Mouse (Mus musculus) heart, embryonic 13.5 days (tissue): ENCODE data around the gene Pomc. TPM values are rescaled to one million over a fixed set of nuclear protein-coding genes. Genes with fewer than 3 reads are reported as not detected.
A peak's percentile ranks its signal among the peaks of the same experiment; 100 is the strongest.
"Not testable (repeated sequence)": the region's sequence is repeated elsewhere in the genome, so short reads cannot be mapped to it uniquely, and the experiment has no call there.

Source experiments
- ATAC-seq: fragments of 200-750 bp; cut with Nextera tagmentation; 2 replicates; pipeline ENCODE4 v1.8.0; 2017; ENCODE audit warnings: moderate TSS enrichment; ENCODE audit not compliant: insufficient number of reproducible peaks, low FRiP score, low TSS enrichment; ENCODE audit errors: extremely low read depth
- H3K27ac ChIP-seq: fragments of 300-500 bp; sonication (generic); replicated peaks from 2 replicates; pipeline ENCODE4 v1.5.1; 2015; ENCODE audit warnings: moderate library complexity, mild to moderate bottlenecking, inconsistent platforms
- H3K27me3 ChIP-seq: fragments of 300-500 bp; sonication (generic); replicated peaks from 2 replicates; pipeline ENCODE4 v1.6.1; 2015; ENCODE audit warnings: mild to moderate bottlenecking, inconsistent platforms
- H3K36me3 ChIP-seq: fragments of 300-500 bp; sonication (generic); 2 replicates; pipeline ENCODE4 v1.6.1; 2015; ENCODE audit warnings: mild to moderate bottlenecking, inconsistent platforms
- H3K4me1 ChIP-seq: fragments of 300-500 bp; sonication (generic); 2 replicates; pipeline ENCODE4 v1.6.1; 2015; ENCODE audit warnings: inconsistent platforms
- H3K4me2 ChIP-seq: fragments of 300-500 bp; sonication (generic); 2 replicates; pipeline ENCODE4 v1.6.1; 2015; ENCODE audit warnings: inconsistent platforms, mild to moderate bottlenecking, moderate library complexity
- H3K4me3 ChIP-seq: fragments of 300-500 bp; sonication (generic); 2 replicates; pipeline ENCODE4 v1.5.1; 2015; ENCODE audit warnings: moderate library complexity, mild to moderate bottlenecking, inconsistent platforms
- H3K9ac ChIP-seq: fragments of 300-500 bp; sonication (generic); 2 replicates; pipeline ENCODE4 v1.6.1; 2015; ENCODE audit warnings: inconsistent platforms, mild to moderate bottlenecking, moderate library complexity
- H3K9me3 ChIP-seq: fragments of 300-500 bp; sonication (generic); 2 replicates; pipeline ENCODE4 v1.6.1; 2016; ENCODE audit warnings: inconsistent platforms
- WGBS: fragments of 180-500 bp; shearing (Covaris S2); methylation state at CpG from one replicate; pipeline ENCODE4 v1.1.7; 2015; ENCODE audit warnings: mixed read lengths; 5-methylcytosine and 5-hydroxymethylcytosine counted together
- polyA plus RNA-seq: library from polyadenylated mRNA; unstranded; fragments of >200 nt; fragmentation: Nextera tagmentation; extraction: Ambion mirVana; gene quantifications from 2 replicates; pipeline ENCODE4 v1.2.1, GENCODE M21; 2015

Gene Pomc
- polyA plus RNA-seq, 1 experiment from 2014 or later = 1.4 TPM

DNA sequence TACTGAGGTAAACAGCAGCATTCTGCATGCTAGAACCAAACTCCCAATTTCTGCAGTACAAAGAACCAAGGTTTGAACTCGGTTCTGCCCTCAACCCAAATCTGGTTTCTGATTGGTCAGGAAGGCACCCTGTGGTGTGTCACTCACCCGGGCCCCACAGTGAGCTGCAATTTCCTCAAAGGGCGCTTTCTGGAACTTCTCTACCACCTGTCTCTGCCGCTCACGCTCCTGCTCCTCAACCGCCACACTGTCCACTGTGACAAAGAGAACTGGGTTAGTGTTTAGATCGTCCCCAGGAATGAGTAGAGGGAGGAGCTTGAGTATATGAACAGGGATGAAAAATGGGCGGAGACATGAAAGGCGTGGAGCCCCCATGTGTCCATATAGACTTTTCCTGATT is 13.6 kb downstream of the Pomc start:
- peaks cover 70% of the 10 kb centered on the region for H3K36me3 ChIP-seq
- no peaks in the 10 kb centered on the region for H3K27me3 ChIP-seq
- WGBS = 59% methylated on average over 9 of the region's 9 CpGs
- no peak overlapping the region for H3K4me3 ChIP-seq
- ATAC-seq = no peak
- no peak overlapping the region for H3K9ac ChIP-seq
- H3K4me2 ChIP-seq = no peak overlapping the region
- H3K9me3 ChIP-seq = no peaks in the 10 kb centered on the region
- no peaks in the 10 kb centered on the region for H3K4me1 ChIP-seq
- no peak overlapping the region for H3K27ac ChIP-seq

- not testable (repeated sequence) for H3K9me3 ChIP-seq, H3K27ac ChIP-seq, H3K4me1 ChIP-seq, H3K4me3 ChIP-seq, H3K4me2 ChIP-seq, H3K9ac ChIP-seq, ATAC-seq, H3K27me3 ChIP-seq
- whole genome bisulfite sequencing = 93% methylated on average over 6 of the region's 6 CpGs
- H3K36me3 ChIP-seq = peaks cover 78% of the 10 kb centered on the region
These were observed 18.4 kb downstream of the Pomc start for GRCm38 (mm10) chr12:3973169-3973568.

DNA sequence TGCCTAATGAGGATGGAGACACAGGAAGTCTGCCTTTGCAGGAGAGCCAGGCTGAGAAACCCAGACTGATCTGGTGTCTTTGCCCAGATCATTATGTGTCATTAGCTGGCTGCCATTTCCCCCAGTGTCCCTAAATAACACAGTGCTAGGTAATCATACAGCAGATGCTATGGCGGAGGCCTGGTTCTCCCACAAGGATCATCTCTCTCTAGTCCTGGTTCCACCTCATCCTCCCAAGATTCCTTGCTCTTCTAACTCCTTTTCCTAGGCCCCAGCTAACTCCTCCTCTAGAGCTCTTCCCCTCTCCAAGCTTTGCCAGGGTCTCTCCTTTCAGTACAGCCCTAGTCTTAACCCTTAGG is 26.2 kb downstream of the Pomc start:
- no peak for ATAC-seq
- Histone ChIP-seq H3K4me2 (peak overlapping the region; percentile 78), H3K4me3 (peak overlapping the region; percentile 56), H3K4me1 (peaks cover 25% of the 10 kb centered on the region), H3K27me3 (peaks cover 8% of the 10 kb centered on the region; the same call in 1 of the 2 replicates), H3K9ac (peak overlapping the region; percentile 71), H3K36me3 (peaks cover 21% of the 10 kb centered on the region), H3K27ac (peak overlapping the region; percentile 58), H3K9me3 (no peaks in the 10 kb centered on the region)
- 59% methylated on average over 1 of the region's 1 CpGs for WGBS

GRCm38 (mm10) chr12:3981350-3982131 is 26.8 kb downstream of the Pomc start:
- H3K27ac ChIP-seq = peak overlapping the region; percentile 58
- ATAC-seq = peak; percentile 64
- peaks cover 16% of the 10 kb centered on the region for H3K36me3 ChIP-seq
- H3K27me3 ChIP-seq = peaks cover 8% of the 10 kb centered on the region; the same call in 1 of the 2 replicates
- H3K4me3 ChIP-seq = peak overlapping the region; percentile 56
- under 1% methylated on average over 41 of the region's 41 CpGs for WGBS
- peak overlapping the region; percentile 78 for H3K4me2 ChIP-seq
- peak overlapping the region; percentile 74 for H3K9ac ChIP-seq
- H3K4me1 ChIP-seq = peaks cover 25% of the 10 kb centered on the region
- H3K9me3 ChIP-seq = no peaks in the 10 kb centered on the region

DNA sequence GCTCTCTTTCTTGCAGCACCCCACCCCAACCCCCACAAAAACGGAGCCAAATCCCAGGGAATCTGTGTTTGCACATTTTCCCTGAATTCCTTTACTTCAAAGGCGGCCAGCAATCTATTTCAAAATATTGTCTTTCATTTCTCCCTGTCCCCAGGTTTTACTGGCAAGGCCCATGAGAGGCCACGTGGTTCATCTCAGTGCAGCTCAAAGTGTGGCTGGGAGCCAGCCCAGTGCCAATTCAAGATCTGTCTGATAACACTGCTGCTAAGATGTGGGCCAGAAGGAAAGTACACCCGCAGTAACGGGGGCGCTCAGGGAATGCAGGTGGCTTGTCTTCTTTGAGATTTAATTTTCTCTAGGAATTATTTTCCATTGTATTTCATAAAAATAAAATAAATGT is 27.5 kb downstream of the Pomc start:
- no peak for ATAC-seq
- WGBS = 29% methylated on average over 6 of the region's 6 CpGs
- Histone ChIP-seq H3K4me2 (peak overlapping the region; percentile 78), H3K27me3 (peaks cover 8% of the 10 kb centered on the region; the same call in 1 of the 2 replicates), H3K27ac (no peak overlapping the region), H3K4me1 (peaks cover 25% of the 10 kb centered on the region), H3K36me3 (peaks cover 8% of the 10 kb centered on the region), H3K9ac (peak overlapping the region; percentile 74), H3K9me3 (no peaks in the 10 kb centered on the region), H3K4me3 (peak overlapping the region; percentile 56)

DNA sequence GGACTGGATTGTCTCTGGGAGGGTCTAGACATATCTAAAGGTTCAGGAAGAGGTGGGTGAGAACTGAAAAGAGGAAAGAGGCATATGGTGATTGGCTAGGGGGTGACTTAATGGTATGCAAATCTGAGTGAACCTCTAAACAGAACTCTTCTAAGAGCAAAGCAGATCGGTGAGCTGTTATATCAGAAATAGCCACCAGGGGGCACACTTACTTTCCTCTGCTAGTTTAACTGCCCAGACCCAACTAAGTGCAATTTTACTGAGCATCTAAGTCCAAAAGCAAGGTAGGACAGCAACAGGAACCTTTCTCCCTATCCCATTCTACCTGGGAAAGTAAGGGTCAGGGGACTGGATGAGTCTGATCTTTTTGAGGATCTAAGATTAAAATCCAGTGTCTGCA is 29.0 kb downstream of the Pomc start:
- no peak overlapping the region for H3K4me2 ChIP-seq
- H3K4me1 ChIP-seq = peaks cover 25% of the 10 kb centered on the region
- peaks cover 8% of the 10 kb centered on the region; the same call in 1 of the 2 replicates for H3K27me3 ChIP-seq
- 6% methylated on average over 1 of the region's 1 CpGs for WGBS
- no peak overlapping the region for H3K4me3 ChIP-seq
- H3K9me3 ChIP-seq = no peaks in the 10 kb centered on the region
- no peak overlapping the region for H3K9ac ChIP-seq
- H3K36me3 ChIP-seq = peaks cover 3% of the 10 kb centered on the region; the same call in 1 of the 2 replicates
- H3K27ac ChIP-seq = no peak overlapping the region
- ATAC-seq = no peak

- no peak overlapping the region for H3K9ac ChIP-seq
- no peak overlapping the region for H3K4me2 ChIP-seq
- 67% methylated on average over 9 of the region's 9 CpGs for WGBS
- ATAC-seq = no peak
- peaks cover 8% of the 10 kb centered on the region; the same call in 1 of the 2 replicates for H3K27me3 ChIP-seq
- 0 out of 2 replicates have a peak, but pooled peaks cover 3% of the 10 kb centered on the region for H3K36me3 ChIP-seq
- H3K27ac ChIP-seq = no peak overlapping the region
- no peaks in the 10 kb centered on the region for H3K9me3 ChIP-seq
- H3K4me3 ChIP-seq = no peak overlapping the region
- peaks cover 25% of the 10 kb centered on the region for H3K4me1 ChIP-seq
These were observed 29.7 kb downstream of the Pomc start for GRCm38 (mm10) chr12:3984446-3984845.

DNA sequence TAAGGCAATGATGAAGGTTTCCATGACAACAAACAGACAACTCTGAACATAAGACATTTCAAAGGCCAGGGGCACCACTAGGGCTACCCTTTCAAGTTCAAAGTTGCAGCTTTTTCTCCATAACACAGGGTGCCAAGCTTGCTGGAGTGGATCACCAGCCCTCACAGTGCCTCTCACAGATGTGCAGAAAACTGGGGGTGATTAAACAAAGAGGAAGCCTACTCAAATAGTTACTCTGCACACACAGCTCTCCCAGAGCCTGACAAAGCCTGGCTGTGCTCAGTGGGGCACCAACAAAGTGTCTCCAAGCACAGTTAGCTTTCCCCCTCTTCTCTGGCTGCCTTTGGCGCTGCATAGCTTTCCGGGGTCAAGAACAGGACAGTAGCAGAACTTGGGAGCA is 35.2 kb downstream of the Pomc start:
- peaks cover 15% of the 10 kb centered on the region for H3K36me3 ChIP-seq
- H3K4me1 ChIP-seq = peaks cover 12% of the 10 kb centered on the region
- H3K27me3 ChIP-seq = no peaks in the 10 kb centered on the region
- 39% methylated on average over 2 of the region's 2 CpGs for WGBS
- no peak overlapping the region for H3K4me2 ChIP-seq
- peak overlapping the region; percentile 16; the same call in 1 of the 2 replicates for H3K27ac ChIP-seq
- no peak overlapping the region for H3K4me3 ChIP-seq
- no peak overlapping the region for H3K9ac ChIP-seq
- no peak for ATAC-seq
- no peaks in the 10 kb centered on the region for H3K9me3 ChIP-seq

DNA sequence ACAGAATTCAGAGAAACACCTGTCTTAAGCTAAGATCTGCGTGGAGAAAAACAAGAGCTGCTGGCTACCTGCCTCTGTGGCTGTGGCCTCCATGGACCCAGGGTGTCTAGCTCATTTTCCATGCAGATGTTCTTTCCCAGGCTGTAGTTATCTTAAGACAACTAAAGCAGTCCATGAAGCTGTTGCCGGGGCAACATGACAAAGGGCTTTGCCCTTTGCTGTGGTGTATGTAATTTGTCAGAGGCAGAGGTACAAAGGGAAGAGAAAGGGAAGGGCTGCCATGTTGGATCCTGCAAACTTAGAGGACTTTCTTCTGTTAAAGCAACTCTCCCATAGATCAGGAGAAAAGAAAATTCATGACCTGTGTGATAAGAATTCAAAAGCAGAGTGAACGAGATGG is 36.3 kb downstream of the Pomc start:
- ATAC-seq = no peak
- Histone ChIP-seq H3K4me3 (no peak overlapping the region), H3K36me3 (peaks cover 12% of the 10 kb centered on the region), H3K9me3 (no peaks in the 10 kb centered on the region), H3K9ac (no peak overlapping the region), H3K4me1 (peaks cover 16% of the 10 kb centered on the region), H3K4me2 (no peak overlapping the region), H3K27me3 (no peaks in the 10 kb centered on the region), H3K27ac (no peak overlapping the region)
- 82% methylated on average over 3 of the region's 3 CpGs for WGBS

DNA sequence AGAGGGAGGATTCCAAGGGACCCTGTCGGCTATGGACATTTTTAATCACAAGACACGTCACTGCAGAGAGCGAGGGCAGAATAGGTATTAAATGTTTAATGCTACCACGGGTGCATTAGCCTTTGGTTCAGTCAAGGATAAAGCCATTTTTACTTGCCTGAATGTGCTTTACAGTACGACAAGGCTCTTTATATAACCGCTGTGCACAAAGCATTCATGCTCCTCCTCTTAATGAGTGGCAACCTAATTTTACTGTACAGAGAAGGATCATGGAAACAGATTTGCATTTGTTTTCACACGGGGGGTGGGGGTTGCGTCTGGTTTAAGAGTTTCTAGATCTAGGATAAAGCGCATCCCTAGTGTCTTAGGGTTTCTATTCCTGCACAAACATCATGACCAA is 42.0 kb downstream of the Pomc start:
- Histone ChIP-seq H3K36me3 (peaks cover 13% of the 10 kb centered on the region; the same call in 1 of the 2 replicates), H3K27ac (no peak overlapping the region), H3K4me2 (no peak overlapping the region), H3K9me3 (no peaks in the 10 kb centered on the region), H3K4me3 (no peak overlapping the region), H3K4me1 (peaks cover 4% of the 10 kb centered on the region; the same call in 1 of the 2 replicates), H3K9ac (no peak overlapping the region), H3K27me3 (no peaks in the 10 kb centered on the region)
- no peak for ATAC-seq
- WGBS = 82% methylated on average over 9 of the region's 9 CpGs

DNA sequence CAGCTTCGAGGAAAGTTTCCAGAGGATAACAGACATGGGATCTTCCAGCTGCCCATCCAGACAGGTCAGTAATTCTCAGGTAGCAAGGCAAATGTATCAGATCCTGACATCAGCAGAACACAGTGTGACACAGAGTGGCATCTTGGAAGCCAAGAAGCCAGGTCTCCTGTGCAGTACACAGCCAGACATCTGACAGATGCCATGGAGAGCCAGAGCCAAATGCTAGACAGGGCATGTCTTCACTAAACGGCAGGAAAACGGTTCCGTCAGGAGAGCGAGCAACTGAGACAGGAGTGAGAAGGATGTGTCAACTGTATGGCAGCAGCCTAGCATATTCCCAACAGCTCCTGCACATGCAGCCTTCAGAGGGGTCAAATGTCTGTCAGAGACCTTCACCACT is 45.7 kb downstream of the Pomc start:
- no peaks in the 10 kb centered on the region for H3K9me3 ChIP-seq
- H3K36me3 ChIP-seq = 0 out of 2 replicates have a peak, but pooled peaks cover 9% of the 10 kb centered on the region
- no peak overlapping the region for H3K4me3 ChIP-seq
- H3K27me3 ChIP-seq = no peaks in the 10 kb centered on the region
- no peak overlapping the region for H3K4me2 ChIP-seq
- WGBS = 88% methylated on average over 5 of the region's 5 CpGs
- ATAC-seq = no peak
- 0 out of 2 replicates have a peak, but pooled peaks cover 4% of the 10 kb centered on the region for H3K4me1 ChIP-seq
- H3K9ac ChIP-seq = no peak overlapping the region
- H3K27ac ChIP-seq = no peak overlapping the region

DNA sequence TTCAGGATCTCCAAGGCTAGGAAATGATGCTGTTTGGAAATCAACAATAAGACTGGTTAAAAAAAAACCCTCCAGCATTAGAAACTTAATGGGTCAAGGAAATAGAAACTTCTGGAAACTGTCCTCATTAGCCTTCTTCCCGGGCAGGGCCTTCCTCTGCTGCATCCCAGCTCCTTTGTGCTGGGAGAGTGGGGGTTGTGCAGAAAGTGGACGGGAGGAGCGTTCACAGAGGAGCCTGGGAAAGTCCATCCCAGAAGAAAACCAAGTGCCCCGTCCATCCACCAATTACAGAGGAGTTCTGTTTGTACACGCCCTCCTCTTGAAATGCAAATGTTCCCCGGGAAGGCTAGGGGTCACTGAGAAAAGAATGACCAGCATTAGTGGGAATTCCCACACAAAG is 49.9 kb downstream of the Pomc start:
- no peak overlapping the region for H3K27ac ChIP-seq
- no peak overlapping the region for H3K9ac ChIP-seq
- 29% methylated on average over 6 of the region's 6 CpGs for WGBS
- H3K4me2 ChIP-seq = no peak overlapping the region
- H3K9me3 ChIP-seq = no peaks in the 10 kb centered on the region
- no peak overlapping the region for H3K4me3 ChIP-seq
- 0 out of 2 replicates have a peak, but pooled peaks cover 6% of the 10 kb centered on the region for H3K36me3 ChIP-seq
- no peaks in the 10 kb centered on the region for H3K27me3 ChIP-seq
- ATAC-seq = no peak
- H3K4me1 ChIP-seq = peaks cover 40% of the 10 kb centered on the region
